Mouse (Mus musculus) urinary bladder, postnatal 0 days (tissue): ENCODE data around the gene Cysltr2. TPM values are rescaled to one million over a fixed set of nuclear protein-coding genes. Genes with fewer than 3 reads are reported as not detected.

Experiments
- polyA plus RNA-seq: library from polyadenylated mRNA; unstranded; fragments of >200 nt; fragmentation: Nextera tagmentation; extraction: Ambion mirVana; gene quantifications from 2 replicates; pipeline ENCODE4 v1.2.1, GENCODE M21; 2015

The Cysltr2 gene
- polyA plus RNA-seq = not detected in 2 replicates

DNA sequence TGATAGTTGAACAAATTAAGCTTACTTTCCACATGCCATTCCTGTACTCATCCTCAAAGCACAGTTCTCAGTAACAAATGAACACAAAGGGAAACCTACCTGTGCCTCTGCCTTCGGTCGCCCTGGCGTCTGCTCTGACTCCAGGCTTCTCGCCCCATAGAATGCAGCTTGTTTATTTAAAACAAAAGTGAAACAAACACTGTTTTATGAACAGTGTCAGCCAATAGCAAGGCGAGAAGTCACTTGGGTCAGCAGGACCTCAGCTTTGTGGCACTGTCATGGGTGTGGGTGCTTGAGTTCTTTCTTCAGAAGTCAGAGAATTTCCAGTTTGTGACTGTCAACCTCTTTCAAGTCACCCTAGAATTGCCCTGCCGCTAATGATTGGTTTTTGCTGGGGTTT is at the start of gene Cysltr2:
Gene Cysltr2 (minus strand): TSS at position 178 of the 400 bp plus-strand sequence.

Other genes with a start within 250 kb of the Cysltr2 start
- 45.3 and 45.8 TPM in 2 replicates for gene Rcbtb2, start 73.9 kb upstream of the Cysltr2 start, polyA plus RNA-seq
- 10.0 and 11.6 TPM in 2 replicates for gene Lpar6, start 188.8 kb upstream of the Cysltr2 start, polyA plus RNA-seq